Mouse (Mus musculus): Measurements from ENCODE around the gene Zpbp2. TPM values are rescaled to one million over a fixed set of nuclear protein-coding genes. Genes with fewer than 3 reads are reported as not detected.

The Zpbp2 gene
- polyA plus RNA-seq, 1 experiment: not detected

DNA sequence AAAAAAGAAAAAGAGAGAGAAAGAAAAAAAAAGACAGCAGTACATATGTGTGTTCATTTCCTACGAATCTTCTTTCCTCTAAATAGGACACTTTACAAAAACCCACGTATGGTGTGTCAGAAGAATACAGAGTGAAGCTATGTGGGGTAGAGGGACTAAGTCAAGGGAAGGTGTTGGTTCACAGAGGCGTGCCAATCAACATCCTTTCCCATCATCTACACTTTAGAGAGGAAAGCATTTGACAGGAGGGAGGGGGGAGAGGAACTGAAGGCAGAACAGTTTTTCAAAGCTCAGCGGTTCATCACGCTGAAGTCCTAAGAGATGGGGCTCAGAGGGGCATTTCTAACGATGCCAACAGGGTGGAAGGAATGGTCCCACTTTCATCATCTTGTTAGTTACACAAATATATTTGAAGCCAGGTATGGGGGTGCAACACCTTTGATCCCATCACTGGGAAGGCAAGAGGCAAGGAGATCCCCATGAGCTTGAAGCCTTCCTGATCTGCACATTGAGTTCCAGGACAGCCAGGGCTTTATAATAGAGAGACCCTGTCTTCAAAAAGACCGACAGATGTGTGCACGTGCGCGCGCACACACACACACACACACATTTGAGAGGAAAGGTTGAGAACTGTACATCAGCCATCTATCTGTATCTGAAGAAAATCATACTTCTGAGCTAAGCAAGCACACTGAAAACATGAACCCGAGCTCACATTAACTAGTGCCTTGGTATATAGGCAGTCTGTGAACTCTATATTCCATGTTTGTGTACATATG lies 4.2 kb upstream of the Zpbp2 start:
- no peak overlapping the region for H3ac ChIP-seq (ENCODE audit: control insufficient read depth, insufficient read length, low read depth)
- H3K79me3 ChIP-seq (ENCODE audit: low read depth): no peaks in the 10 kb centered on the region
- H3K4me3 ChIP-seq (ENCODE audit: insufficient read depth, poor library complexity, severe bottlenecking): no peak overlapping the region
- H3K36me3 ChIP-seq (ENCODE audit: control insufficient read depth, insufficient read depth): no peaks in the 10 kb centered on the region
- no peak for TF ChIP-seq MYOG (IDR thresholded peaks at IDR 0.05; ENCODE audit: control insufficient read depth, extremely low read depth, insufficient read length)
- no peak for TF ChIP-seq MYOD1 (IDR thresholded peaks at IDR 0.05; ENCODE audit: control insufficient read depth, insufficient read length, low read depth)
- TF ChIP-seq MAX (IDR thresholded peaks at IDR 0.05): no peak
- no peak for TF ChIP-seq USF1 (IDR thresholded peaks at IDR 0.05; ENCODE audit: low read depth)
- TF ChIP-seq FOSL1 (IDR thresholded peaks at IDR 0.05; ENCODE audit: insufficient read depth, low read length, poor library complexity, severe bottlenecking): no peak
- no peaks in the 10 kb centered on the region for H3K79me2 ChIP-seq (ENCODE audit: control insufficient read depth, insufficient read depth)
- H3K27me3 ChIP-seq (ENCODE audit: control insufficient read depth, insufficient read depth, insufficient read length): peaks cover 40% of the 10 kb centered on the region

DNA sequence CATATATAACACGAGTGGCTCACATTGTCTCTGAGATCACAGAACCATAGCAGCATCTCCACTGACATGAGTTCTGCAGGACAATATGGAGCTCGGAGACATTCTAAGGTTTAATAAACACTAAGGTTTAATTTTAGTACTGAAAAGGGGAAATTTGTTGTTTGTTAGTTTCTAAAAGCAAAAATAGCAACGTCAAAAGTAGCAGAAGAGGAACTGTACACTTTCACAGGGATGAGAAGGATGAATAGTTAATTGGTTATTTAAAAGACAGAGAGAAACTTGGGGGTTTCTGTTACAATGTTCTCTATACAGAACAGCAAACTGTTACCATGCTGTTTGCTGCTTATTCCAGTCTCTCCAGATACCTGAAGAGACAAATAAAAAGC lies 3.6 kb upstream of the Zpbp2 start:
- no peaks in the 10 kb centered on the region for H3K79me2 ChIP-seq (ENCODE audit: control insufficient read depth, insufficient read depth)
- TF ChIP-seq USF1 (IDR thresholded peaks at IDR 0.05; ENCODE audit: low read depth) (no peak), MYOG (IDR thresholded peaks at IDR 0.05; ENCODE audit: control insufficient read depth, extremely low read depth, insufficient read length) (no peak), CEBPB (IDR thresholded peaks at IDR 0.05; ENCODE audit: low read depth) (no peak), MYOD1 (IDR thresholded peaks at IDR 0.05; ENCODE audit: control insufficient read depth, insufficient read length, low read depth) (no peak)

DNA sequence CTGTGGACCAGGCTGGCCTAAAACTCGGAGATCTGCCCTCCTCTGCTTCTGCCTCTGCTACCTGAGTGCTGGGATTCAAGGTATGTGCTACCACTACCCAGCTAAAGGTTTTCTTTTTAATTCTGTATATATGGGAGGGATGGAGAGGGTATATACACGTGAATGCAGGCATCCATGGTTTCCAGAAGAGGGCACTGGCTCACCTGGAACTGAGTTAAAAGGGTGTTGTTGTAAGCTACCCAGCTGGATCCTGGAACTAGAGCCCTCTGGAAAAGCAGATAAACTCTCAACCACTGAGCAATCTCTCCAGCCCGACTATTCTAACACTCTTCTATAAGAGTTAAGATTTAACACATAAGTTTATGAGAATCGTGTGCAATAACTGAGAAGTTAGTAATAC lies 1.5 kb upstream of the Zpbp2 start:
- no peak overlapping the region for H3ac ChIP-seq (ENCODE audit: control insufficient read depth, insufficient read length, low read depth)
- no peaks in the 10 kb centered on the region for H3K36me3 ChIP-seq (ENCODE audit: control insufficient read depth, insufficient read depth)
- H3K79me2 ChIP-seq (ENCODE audit: control insufficient read depth, insufficient read depth): no peaks in the 10 kb centered on the region
- no peak overlapping the region for H3K4me3 ChIP-seq (ENCODE audit: insufficient read depth, poor library complexity, severe bottlenecking)
- TF ChIP-seq MYOG (IDR thresholded peaks at IDR 0.05; ENCODE audit: control insufficient read depth, extremely low read depth, insufficient read length) (no peak), FOSL1 (IDR thresholded peaks at IDR 0.05; ENCODE audit: insufficient read depth, low read length, poor library complexity, severe bottlenecking) (no peak), USF1 (IDR thresholded peaks at IDR 0.05; ENCODE audit: low read depth) (no peak), MAX (IDR thresholded peaks at IDR 0.05) (no peak), MYOD1 (IDR thresholded peaks at IDR 0.05; ENCODE audit: control insufficient read depth, insufficient read length, low read depth) (no peak)
- H3K79me3 ChIP-seq (ENCODE audit: low read depth): no peaks in the 10 kb centered on the region
- H3K27me3 ChIP-seq (ENCODE audit: control insufficient read depth, insufficient read depth, insufficient read length): peaks cover 30% of the 10 kb centered on the region

More for the DNA sequence above, 3.6 kb upstream of the Zpbp2 start:
- Histone ChIP-seq H3K4me3 (ENCODE audit: insufficient read depth, poor library complexity, severe bottlenecking) (no peak overlapping the region), H3ac (ENCODE audit: control insufficient read depth, insufficient read length, low read depth) (no peak overlapping the region), H3K36me3 (ENCODE audit: control insufficient read depth, insufficient read depth) (no peaks in the 10 kb centered on the region), H3K79me3 (ENCODE audit: low read depth) (no peaks in the 10 kb centered on the region), H3K27me3 (ENCODE audit: control insufficient read depth, insufficient read depth, insufficient read length) (peaks cover 38% of the 10 kb centered on the region)

DNA sequence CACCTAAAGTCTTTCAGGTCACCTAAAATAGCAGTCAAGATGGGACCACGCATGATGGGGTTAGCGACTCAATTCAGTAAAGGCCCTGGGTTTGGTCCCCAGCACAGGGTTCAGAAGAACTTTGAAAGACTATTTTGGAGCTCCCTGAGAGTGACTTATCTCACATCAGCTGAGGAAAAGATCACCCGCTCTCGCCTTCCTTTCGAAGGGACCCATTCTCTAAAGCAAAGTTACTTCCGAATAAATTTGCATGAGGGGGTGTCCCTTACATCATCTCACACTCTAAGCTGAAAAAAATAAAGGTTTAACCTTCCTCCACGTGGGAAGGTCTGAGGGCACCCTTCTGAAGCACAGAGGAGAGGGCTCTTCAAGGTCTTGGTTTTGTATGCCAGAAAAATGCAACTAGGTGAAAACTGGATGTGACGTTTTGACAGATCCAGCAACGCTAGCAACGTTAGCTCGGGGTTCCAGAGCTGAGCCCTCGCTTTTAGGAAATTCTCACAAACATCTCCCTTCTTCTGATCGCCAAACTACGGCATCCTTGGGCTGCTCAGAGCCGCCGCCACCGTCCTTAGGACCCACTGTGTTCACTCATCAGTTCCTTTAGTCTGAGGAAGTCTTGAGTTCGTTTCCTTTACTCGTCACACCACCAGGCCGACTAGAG lies 454 bp upstream of the Zpbp2 start:
- Histone ChIP-seq H3K79me3 (ENCODE audit: low read depth) (no peaks in the 10 kb centered on the region), H3K79me2 (ENCODE audit: control insufficient read depth, insufficient read depth) (no peaks in the 10 kb centered on the region), H3K27me3 (ENCODE audit: control insufficient read depth, insufficient read depth, insufficient read length) (peaks cover 32% of the 10 kb centered on the region), H3K4me3 (ENCODE audit: insufficient read depth, poor library complexity, severe bottlenecking) (no peak overlapping the region), H3K36me3 (ENCODE audit: control insufficient read depth, insufficient read depth) (no peaks in the 10 kb centered on the region), H3ac (ENCODE audit: control insufficient read depth, insufficient read length, low read depth) (no peak overlapping the region)
- TF ChIP-seq FOSL1 (IDR thresholded peaks at IDR 0.05; ENCODE audit: insufficient read depth, low read length, poor library complexity, severe bottlenecking) (no peak), CTCF (IDR thresholded peaks at IDR 0.05; ENCODE audit: control insufficient read depth, insufficient read depth, insufficient read length) (no peak), MYOD1 (IDR thresholded peaks at IDR 0.05; ENCODE audit: control insufficient read depth, insufficient read length, low read depth) (no peak)

DNA sequence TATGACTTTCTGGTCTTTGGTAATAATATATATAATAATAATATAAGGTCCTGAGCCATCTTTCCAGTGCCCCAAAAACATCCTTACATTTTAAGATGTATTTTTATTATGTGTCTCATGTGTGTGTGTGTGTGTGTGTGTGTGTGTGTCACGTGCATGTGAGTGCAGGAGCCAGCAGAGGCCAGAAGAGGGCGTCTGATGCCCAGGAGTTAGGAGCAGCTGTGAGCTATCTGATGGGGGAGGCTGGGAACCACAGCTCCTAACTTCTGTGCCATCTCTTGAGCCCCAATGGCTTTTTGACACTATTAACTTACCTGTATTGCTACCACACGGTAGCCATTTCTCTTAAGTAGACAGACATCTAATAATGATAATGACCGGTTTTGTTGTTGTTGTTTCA lies 3.1 kb downstream of the Zpbp2 start:
- H3K27me3 ChIP-seq (ENCODE audit: control insufficient read depth, insufficient read depth, insufficient read length): peaks cover 29% of the 10 kb centered on the region
- TF ChIP-seq CEBPB (IDR thresholded peaks at IDR 0.05; ENCODE audit: low read depth): no peak
- TF ChIP-seq CTCF (IDR thresholded peaks at IDR 0.05; ENCODE audit: control insufficient read depth, insufficient read depth, insufficient read length): no peak
- TF ChIP-seq USF1 (IDR thresholded peaks at IDR 0.05; ENCODE audit: low read depth): no peak
- no peak for TF ChIP-seq MYOD1 (IDR thresholded peaks at IDR 0.05; ENCODE audit: control insufficient read depth, insufficient read length, low read depth)
- no peak for TF ChIP-seq MAX (IDR thresholded peaks at IDR 0.05)
- no peak for TF ChIP-seq FOSL1 (IDR thresholded peaks at IDR 0.05; ENCODE audit: insufficient read depth, low read length, poor library complexity, severe bottlenecking)
- TF ChIP-seq MYOG (IDR thresholded peaks at IDR 0.05; ENCODE audit: control insufficient read depth, extremely low read depth, insufficient read length): no peak
- no peak overlapping the region for H3K4me3 ChIP-seq (ENCODE audit: insufficient read depth, poor library complexity, severe bottlenecking)
- H3K79me3 ChIP-seq (ENCODE audit: low read depth): no peaks in the 10 kb centered on the region
- H3ac ChIP-seq (ENCODE audit: control insufficient read depth, insufficient read length, low read depth): no peak overlapping the region
- H3K79me2 ChIP-seq (ENCODE audit: control insufficient read depth, insufficient read depth): no peaks in the 10 kb centered on the region
- H3K36me3 ChIP-seq (ENCODE audit: control insufficient read depth, insufficient read depth): no peaks in the 10 kb centered on the region

All from C2C12 (cell line).